Mouse (Mus musculus) lung, postnatal 0 days (tissue): Measurements from ENCODE around the gene Dio3. TPM values are rescaled to one million over a fixed set of nuclear protein-coding genes. Genes with fewer than 3 reads are reported as not detected.

Experiments used
- ATAC-seq: fragments of 200-750 bp; cut with Nextera tagmentation; 2 replicates; pipeline ENCODE4 v1.8.0; 2017; ENCODE audit warnings: moderate library complexity
- DNase-seq: peaks from one replicate; pipeline ENCODE4 v3.0.0-alpha.2; 2016; ENCODE audit warnings: low spot score
- H3K27ac ChIP-seq: fragments of 300-500 bp; sonication (generic); 2 replicates; pipeline ENCODE4 v1.5.1; 2014; ENCODE audit warnings: antibody characterized with exemption, mild to moderate bottlenecking, low read length, mixed read lengths
- H3K27me3 ChIP-seq: fragments of 300-500 bp; sonication (generic); replicated peaks from 2 replicates; pipeline ENCODE4 v1.6.1; 2014; ENCODE audit warnings: low read length, mixed read lengths; ENCODE audit not compliant: insufficient read depth
- H3K36me3 ChIP-seq: fragments of 300-500 bp; sonication (generic); 2 replicates; pipeline ENCODE4 v1.6.1; 2014; ENCODE audit warnings: low read length, mixed read lengths; ENCODE audit not compliant: insufficient read depth
- H3K4me1 ChIP-seq: fragments of 300-500 bp; sonication (generic); 2 replicates; pipeline ENCODE4 v1.6.1; 2014; ENCODE audit warnings: antibody characterized with exemption, low read depth, low read length, mixed read lengths; ENCODE audit not compliant: insufficient read depth
- H3K4me2 ChIP-seq: fragments of 300-500 bp; sonication (generic); replicated peaks from 2 replicates; pipeline ENCODE4 v1.6.1; 2014; ENCODE audit warnings: low read depth, mild to moderate bottlenecking, low read length, moderate library complexity, mixed read lengths
- H3K4me3 ChIP-seq: fragments of 300-500 bp; sonication (generic); 2 replicates; pipeline ENCODE4 v1.5.1; 2014; ENCODE audit warnings: low read depth, low read length
- H3K9ac ChIP-seq: fragments of 300-500 bp; sonication (generic); replicated peaks from 2 replicates; pipeline ENCODE4 v1.6.1; 2014; ENCODE audit warnings: low read depth, mild to moderate bottlenecking
- H3K9me3 ChIP-seq: fragments of 300-500 bp; sonication (generic); 2 replicates; pipeline ENCODE4 v1.6.1; 2016; ENCODE audit warnings: low read length, mixed read lengths
- CTCF ChIP-seq: IDR thresholded peaks from 2 replicates; pipeline ENCODE4 v1.5.1; 2016; ENCODE audit warnings: antibody characterized with exemption, mild to moderate bottlenecking
- EP300 ChIP-seq: IDR thresholded peaks from 2 replicates; pipeline ENCODE4 v1.6.1; 2016; ENCODE audit warnings: antibody characterized with exemption, mild to moderate bottlenecking, control low read depth
- WGBS: fragments of 180-500 bp; shearing (Covaris S2); extraction: QIAGEN DNeasy Blood & Tissue Kit; methylation state at CpG from one replicate; pipeline ENCODE4 v1.1.7; 2014; 5-methylcytosine and 5-hydroxymethylcytosine counted together
- polyA plus RNA-seq: library from polyadenylated mRNA; unstranded; fragments of >200 nt; fragmentation: Nextera tagmentation; extraction: Ambion mirVana; gene quantifications from 2 replicates; pipeline ENCODE4 v1.2.1, GENCODE M21; 2015

The Dio3 gene
- 0.11 TPM in 1 of 2 replicates, not detected in the other for polyA plus RNA-seq

GRCm38 (mm10) chr12:110278853-110279252 is at the start of gene Dio3:
Gene Dio3, plus strand, starts transcription at chr12:110279068.
- Histone ChIP-seq H3K27me3 (peaks cover 58% of the 10 kb centered on the region), H3K9ac (no peak within 1 kb of the TSS)

DNA sequence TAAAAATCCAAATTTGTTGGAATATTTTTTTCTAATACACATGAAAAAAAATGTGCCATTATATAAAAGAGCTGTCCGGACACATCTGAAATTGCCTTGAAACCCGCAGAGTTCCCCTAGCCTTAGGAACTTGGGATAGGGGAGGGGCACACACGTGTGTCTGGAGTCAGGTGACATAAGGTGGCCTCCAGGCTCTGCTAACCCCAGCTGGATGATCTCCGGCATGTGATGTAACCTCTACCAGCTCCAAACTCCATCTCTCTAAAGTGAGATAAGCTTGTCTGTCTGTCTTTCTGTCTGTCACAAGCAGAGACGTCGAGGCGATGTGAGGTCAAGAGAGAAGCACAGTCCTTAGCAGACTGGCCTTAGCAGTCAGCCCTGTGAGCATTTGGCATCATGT is 48.6 kb upstream of the Dio3 start:
- no peak for TF ChIP-seq CTCF
- TF ChIP-seq EP300, result no peak
- ATAC-seq, result no peak
- H3K27ac ChIP-seq, result no peak overlapping the region
- WGBS, result 66% methylated on average over 7 of the region's 7 CpGs
- no peak overlapping the region for H3K4me3 ChIP-seq
- H3K9me3 ChIP-seq, result no peaks in the 10 kb centered on the region
- no peaks in the 10 kb centered on the region for H3K27me3 ChIP-seq
- no peaks in the 10 kb centered on the region for H3K36me3 ChIP-seq
- no peaks in the 10 kb centered on the region for H3K4me1 ChIP-seq
- H3K9ac ChIP-seq, result no peak overlapping the region
- DNase-seq, result no peak
- no peak overlapping the region for H3K4me2 ChIP-seq

More at GRCm38 (mm10) chr12:110278853-110279252, at the start of gene Dio3:
- Histone ChIP-seq H3K27ac (no peak within 1 kb of the TSS), H3K9me3 (no peaks in the 10 kb centered on the region), H3K4me3 (peak within 1 kb of the TSS; percentile 37), H3K36me3 (no peaks in the 10 kb centered on the region), H3K4me1 (no peaks in the 10 kb centered on the region), H3K4me2 (peak within 1 kb of the TSS; percentile 59)
- peak; percentile 67 for ATAC-seq
- TF ChIP-seq EP300, result no peak
- no peak for TF ChIP-seq CTCF
- peak; percentile 50 for DNase-seq
- WGBS, result 1% methylated on average over 25 of the region's 34 CpGs

DNA sequence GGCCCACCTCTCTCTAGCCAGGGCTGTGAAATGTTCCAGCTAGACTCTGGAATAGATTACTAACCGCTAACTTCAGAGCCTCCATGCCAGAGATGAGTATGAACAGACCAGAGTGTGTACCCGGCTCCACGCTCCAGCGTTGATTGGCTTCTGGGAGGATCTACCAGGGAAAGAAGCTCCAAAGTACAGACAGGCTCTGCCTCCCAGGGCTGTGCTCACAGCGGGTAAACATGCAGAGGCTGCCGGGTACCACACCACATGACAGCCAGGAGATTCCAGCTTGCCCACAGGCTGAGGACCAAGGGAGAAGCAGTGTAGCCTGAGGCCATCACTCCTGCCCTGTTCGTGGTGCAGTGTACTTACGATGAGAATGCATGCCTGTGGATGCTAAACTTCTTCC is 48.1 kb upstream of the Dio3 start:
- no peaks in the 10 kb centered on the region for H3K9me3 ChIP-seq
- DNase-seq, result no peak
- H3K27ac ChIP-seq, result no peak overlapping the region
- H3K4me2 ChIP-seq, result no peak overlapping the region
- no peak for ATAC-seq
- TF ChIP-seq CTCF (no peak), EP300 (no peak)
- H3K4me1 ChIP-seq, result no peaks in the 10 kb centered on the region
- H3K4me3 ChIP-seq, result no peak overlapping the region
- no peak overlapping the region for H3K9ac ChIP-seq
- no peaks in the 10 kb centered on the region for H3K27me3 ChIP-seq
- 74% methylated on average over 8 of the region's 8 CpGs for WGBS
- no peaks in the 10 kb centered on the region for H3K36me3 ChIP-seq

DNA sequence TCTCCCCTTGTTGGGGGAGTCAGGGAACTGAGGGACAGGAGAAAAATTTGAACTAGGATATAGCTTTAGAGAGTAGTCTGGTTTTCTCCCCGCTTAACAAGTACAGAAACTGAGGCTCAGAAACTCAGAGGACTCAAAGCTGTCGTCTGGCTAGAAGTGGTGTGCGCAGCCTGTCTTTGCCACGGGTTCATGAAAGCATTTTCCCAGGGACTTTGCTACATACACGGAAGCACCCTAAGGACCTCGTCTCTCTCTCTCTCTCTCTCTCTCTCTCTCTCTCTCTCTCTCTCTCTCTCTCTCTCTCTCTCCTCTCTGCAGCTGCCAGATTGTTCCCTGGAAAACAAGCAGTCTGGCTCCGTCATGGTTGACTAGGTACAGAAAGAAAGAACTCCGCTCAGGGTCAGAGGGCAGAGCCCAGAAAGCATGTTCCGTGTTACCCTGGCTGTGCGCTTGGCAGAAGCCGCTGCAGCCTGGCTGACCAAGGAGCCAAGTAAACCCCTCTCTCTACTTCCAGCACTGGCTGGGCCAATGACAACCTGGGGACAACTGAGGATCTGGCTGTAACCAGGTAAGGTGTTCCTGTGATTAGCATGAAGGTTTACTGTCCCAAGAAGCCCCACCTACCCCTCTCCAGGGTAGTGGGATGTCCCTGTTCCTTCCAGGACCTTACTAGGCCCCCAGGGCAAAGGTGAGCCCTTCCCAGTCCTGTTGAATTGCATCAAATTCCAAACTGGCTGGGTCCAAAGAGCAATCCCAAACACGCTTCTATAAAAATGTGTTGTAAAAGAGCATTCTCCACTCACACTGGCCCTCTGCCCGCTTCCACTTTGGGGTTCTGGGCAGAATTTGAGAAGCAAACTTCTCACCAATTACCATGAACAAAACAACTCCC is 46.9 kb upstream of the Dio3 start:
- Histone ChIP-seq H3K27me3 (no peaks in the 10 kb centered on the region), H3K9me3 (no peaks in the 10 kb centered on the region), H3K9ac (no peak overlapping the region), H3K4me2 (no peak overlapping the region), H3K27ac (no peak overlapping the region), H3K4me3 (no peak overlapping the region), H3K36me3 (no peaks in the 10 kb centered on the region), H3K4me1 (no peaks in the 10 kb centered on the region)
- DNase-seq (no peak), ATAC-seq (no peak)
- TF ChIP-seq CTCF (no peak), EP300 (no peak)
- whole genome bisulfite sequencing, result 81% methylated on average over 13 of the region's 13 CpGs

DNA sequence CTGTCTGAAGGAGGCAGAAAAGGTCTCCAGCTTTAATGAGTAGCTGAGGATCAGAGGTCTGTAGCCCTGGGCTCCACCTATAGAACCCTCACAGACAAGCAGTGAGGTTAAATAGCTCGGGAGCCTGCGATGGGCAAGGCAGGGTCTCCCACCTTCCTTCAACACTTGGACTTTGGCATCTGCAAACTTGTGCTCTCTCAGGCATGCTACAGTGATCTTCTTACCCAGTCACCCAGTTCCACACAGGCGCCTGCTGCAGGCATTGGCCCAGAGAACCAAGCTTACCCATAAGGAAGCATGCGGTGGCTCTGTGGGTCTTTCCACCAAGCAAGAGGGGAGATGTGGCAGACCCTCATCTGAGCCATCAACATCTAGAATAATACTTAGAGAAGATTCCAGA is 43.0 kb upstream of the Dio3 start:
- ATAC-seq, result no peak

GRCm38 (mm10) chr12:110237046-110237445 is 41.8 kb upstream of the Dio3 start:
- no peak for TF ChIP-seq EP300
- no peak for TF ChIP-seq CTCF
- Histone ChIP-seq H3K4me2 (no peak overlapping the region), H3K9me3 (no peaks in the 10 kb centered on the region), H3K4me3 (no peak overlapping the region), H3K4me1 (no peaks in the 10 kb centered on the region), H3K27ac (no peak overlapping the region), H3K9ac (no peak overlapping the region), H3K36me3 (no peaks in the 10 kb centered on the region), H3K27me3 (no peaks in the 10 kb centered on the region)
- 88% methylated on average over 7 of the region's 7 CpGs for WGBS
- no peak for DNase-seq
- no peak for ATAC-seq

More for the DNA sequence above, 43.0 kb upstream of the Dio3 start:
- DNase-seq, result no peak
- Histone ChIP-seq H3K27me3 (no peaks in the 10 kb centered on the region), H3K36me3 (no peaks in the 10 kb centered on the region), H3K9me3 (no peaks in the 10 kb centered on the region), H3K27ac (no peak overlapping the region), H3K9ac (no peak overlapping the region), H3K4me2 (no peak overlapping the region), H3K4me1 (no peaks in the 10 kb centered on the region), H3K4me3 (no peak overlapping the region)
- 98% methylated on average over 4 of the region's 4 CpGs for WGBS
- TF ChIP-seq EP300 (no peak), CTCF (no peak)
